ENCODE assay signal across 9 mouse cellular contexts in genomic region chr5:77211236-77211635, GRCm38 (mm10). TPM values are rescaled to one million over a fixed set of nuclear protein-coding genes. Genes with fewer than 3 reads are reported as not detected.
DNase-seq lines count a peak whose midpoint lies in the region; ATAC-seq and TF ChIP-seq lines count a peak whose summit lies in the region.
"Had no signal": no experiment of that assay in that cellular context is flagged by ENCODE, and none has a peak within 500 bp of the region (broad histone marks: within the 10 kb centered on the region; RNA-seq: fewer than 3 reads in every experiment).

TSS of gene Spink2 (minus strand) at chr5:77211471.

- peak within 1 kb of the TSS; percentile 71 for H3K4me2 ChIP-seq in embryonic facial prominence, embryonic 13.5 days
- peak within 1 kb of the TSS; percentile 48 for H3K4me2 ChIP-seq in midbrain, embryonic 15.5 days

- H3K9ac ChIP-seq in heart, adult 2 months (ENCODE audit: low read depth, low read length): no peak within 1 kb of the TSS
- H3K9ac ChIP-seq in embryonic facial prominence, embryonic 13.5 days: no peak within 1 kb of the TSS
- H3K9ac ChIP-seq in midbrain, embryonic 15.5 days: no peak within 1 kb of the TSS

- no peaks in the 10 kb centered on the region for H3K4me1 ChIP-seq in heart, adult 2 months (ENCODE audit: control insufficient read depth, insufficient read depth, low read length)
- peaks cover 7% of the 10 kb centered on the region; the same call in 1 of the 2 replicates for H3K4me1 ChIP-seq in embryonic facial prominence, embryonic 13.5 days
- peaks cover 6% of the 10 kb centered on the region for H3K4me1 ChIP-seq in midbrain, embryonic 15.5 days

- ATAC-seq in embryonic facial prominence, embryonic 13.5 days (ENCODE audit: insufficient number of reproducible peaks, insufficient read depth, low FRiP score, low TSS enrichment, low read depth): no peak
- ATAC-seq in midbrain, embryonic 15.5 days (replicated peaks): no peak
- ATAC-seq in monocyte, adult 5-6 weeks (replicated peaks; ENCODE audit: insufficient number of reproducible peaks, low FRiP score, low TSS enrichment, poor library complexity, severe bottlenecking): no peak

- peak; percentile 10 to 32 for DNase-seq in heart, adult 2 months
- DNase-seq in heart, adult 9 months (ENCODE audit: low spot score in 2 of 2): no peak
- DNase-seq in heart, postnatal 14 days: peak; percentile 19 to 64
- peak; percentile 48 for DNase-seq in liver
- no peak for DNase-seq in cerebellum, adult 9-11 months

- H3K9me3 ChIP-seq in embryonic facial prominence, embryonic 13.5 days: no peaks in the 10 kb centered on the region
- no peaks in the 10 kb centered on the region for H3K9me3 ChIP-seq in midbrain, embryonic 15.5 days

- H3K36me3 ChIP-seq in heart, adult 2 months (ENCODE audit: control insufficient read depth, insufficient read depth, low read length): no peaks in the 10 kb centered on the region
- no peaks in the 10 kb centered on the region for H3K36me3 ChIP-seq in embryonic facial prominence, embryonic 13.5 days
- H3K36me3 ChIP-seq in midbrain, embryonic 15.5 days (replicated peaks): no peaks in the 10 kb centered on the region

- no peaks in the 10 kb centered on the region for H3K79me2 ChIP-seq in heart, adult 2 months (replicated peaks; ENCODE audit: control insufficient read depth, insufficient read depth, low read length)

- 9% methylated on average over 17 of the region's 18 CpGs for WGBS in heart, adult 2 months
- WGBS in embryonic facial prominence, embryonic 13.5 days: 8% methylated on average over 18 of the region's 18 CpGs
- 8% methylated on average over 18 of the region's 18 CpGs for WGBS in midbrain, embryonic 15.5 days

- no peak for TF ChIP-seq CTCF in heart, adult 2 months (IDR thresholded peaks at IDR 0.05)

- H3K27me3 ChIP-seq in heart, adult 2 months (ENCODE audit: control insufficient read depth, insufficient read depth, low read length): no peaks in the 10 kb centered on the region
- no peaks in the 10 kb centered on the region for H3K27me3 ChIP-seq in embryonic facial prominence, embryonic 13.5 days
- H3K27me3 ChIP-seq in midbrain, embryonic 15.5 days (replicated peaks): no peaks in the 10 kb centered on the region

- TF ChIP-seq POLR2A in heart, adult 2 months (IDR thresholded peaks at IDR 0.05; ENCODE audit: insufficient read depth, low read depth, low read length): no peak

- intact Hi-C loops in heart, adult 2 months (cut with DNase I): no loop called here
- intact Hi-C loops in heart, postnatal 14 days (cut with DNase I): no loop called here

- H3K4me3 ChIP-seq in heart, adult 2 months: no peak within 1 kb of the TSS
- H3K4me3 ChIP-seq in embryonic facial prominence, embryonic 13.5 days: peak within 1 kb of the TSS; percentile 36
- H3K4me3 ChIP-seq in midbrain, embryonic 15.5 days: peak within 1 kb of the TSS; percentile 20

- no peak within 1 kb of the TSS for H3K27ac ChIP-seq in heart, adult 2 months
- no peak within 1 kb of the TSS for H3K27ac ChIP-seq in embryonic facial prominence, embryonic 13.5 days
- H3K27ac ChIP-seq in midbrain, embryonic 15.5 days: no peak within 1 kb of the TSS

- TF ChIP-seq EP300 in heart, adult 2 months (IDR thresholded peaks at IDR 0.05; ENCODE audit: insufficient read depth, low read depth, low read length): no peak

RNA-seq across cellular contexts. Expression of gene Spink2, which starts in this region (rescaled TPM):
- not detected for total RNA-seq in heart, adult 2 months (2021)
- polyA plus RNA-seq in heart, adult 2 months (2012; rRNA removed): 1.3 and 2.2 TPM in 2 replicates
- polyA plus RNA-seq in embryonic facial prominence, embryonic 13.5 days (2015; fragmentation: Nextera tagmentation; extraction: Ambion mirVana): 0.72 and 0.91 TPM in 2 replicates
- under 1 TPM in 1 of 2 experiments, not detected in 1; 0.37 TPM for total RNA-seq in heart, postnatal 14 days (2021)
- polyA plus RNA-seq in midbrain, embryonic 15.5 days (2015; fragmentation: Nextera tagmentation; extraction: Ambion mirVana): 0.41 TPM in 1 of 2 replicates, not detected in the other
- total RNA-seq in monocyte, adult 5-6 weeks (2017): not detected in 3 replicates
- total RNA-seq: gastrocnemius, adult 8-10 months had no signal

Comparison
In these comparisons a context has a peak if more than half of its experiments do, and no peak if none do; other contexts are left out.
1. DNase-seq: peak in heart, adult 2 months (2 of 2) and liver (single experiment); none in heart, adult 9 months (0 of 2) and cerebellum, adult 9-11 months (single experiment).
2. Peak in DNase-seq in heart, postnatal 14 days; RNA of the gene not detected or under 1 TPM.